Mouse (Mus musculus): Measurements from ENCODE around the gene Snrpa1. TPM values are rescaled to one million over a fixed set of nuclear protein-coding genes. Genes with fewer than 3 reads are reported as not detected.

Gene Snrpa1
- polyA plus RNA-seq, 1 experiment from 2014 or later = 118 TPM

- Histone ChIP-seq H3K27ac (replicated peaks) (0 out of 2 replicates have a peak overlapping the region, but pooled peaks have one; percentile 16), H3K36me3 (peaks cover under 1% of the 10 kb centered on the region; the same call in 1 of the 2 replicates), H3K9ac (no peak overlapping the region), H3K4me2 (no peak overlapping the region), H3K4me1 (replicated peaks) (peaks cover 52% of the 10 kb centered on the region), H3K9me3 (no peaks in the 10 kb centered on the region), H3K27me3 (no peaks in the 10 kb centered on the region), H3K4me3 (no peak overlapping the region)
- 67% methylated on average over 1 of the region's 1 CpGs for WGBS
- ATAC-seq (ENCODE audit: low FRiP score, low read depth) = no peak
These were observed 61.3 kb downstream of the Snrpa1 start for GRCm38 (mm10) chr7:66120139-66120538.

- Histone ChIP-seq H3K27ac (replicated peaks) (peak overlapping the region; percentile 16; the same call in 1 of the 2 replicates), H3K9me3 (no peaks in the 10 kb centered on the region), H3K36me3 (peaks cover 7% of the 10 kb centered on the region; the same call in 1 of the 2 replicates), H3K4me2 (no peak overlapping the region), H3K9ac (no peak overlapping the region), H3K4me1 (replicated peaks) (peaks cover 48% of the 10 kb centered on the region), H3K4me3 (no peak overlapping the region), H3K27me3 (no peaks in the 10 kb centered on the region)
- no peak for ATAC-seq (ENCODE audit: low FRiP score, low read depth)
- 53% methylated on average over 7 of the region's 7 CpGs for WGBS
These were observed 62.0 kb downstream of the Snrpa1 start for GRCm38 (mm10) chr7:66120702-66121396.

Other genes starting within 250 kb of the Snrpa1 start
- 1.0 and 1.8 TPM in 2 replicates for gene Pcsk6, start 197.3 kb upstream of the Snrpa1 start, polyA plus RNA-seq (2015; fragmentation: Nextera tagmentation; extraction: Ambion mirVana)
- gene Gm45213, start 15.4 kb upstream of the Snrpa1 start, polyA plus RNA-seq (2015; fragmentation: Nextera tagmentation; extraction: Ambion mirVana) = not detected in 2 replicates
- gene Selenos, start 20.6 kb downstream of the Snrpa1 start, polyA plus RNA-seq (2015; fragmentation: Nextera tagmentation; extraction: Ambion mirVana) = 86.5 and 90.7 TPM in 2 replicates
- 9.2 and 10.7 TPM in 2 replicates for gene Chsy1, start 50.5 kb downstream of the Snrpa1 start, polyA plus RNA-seq (2015; fragmentation: Nextera tagmentation; extraction: Ambion mirVana)